Mouse (Mus musculus) activated CD4-positive, CD25-positive, alpha-beta regulatory T cell, adult 4 months (primary cell): ENCODE data around the gene Btbd1. TPM values are rescaled to one million over a fixed set of nuclear protein-coding genes. Genes with fewer than 3 reads are reported as not detected.
A peak's percentile ranks its signal among the peaks of the same experiment; 100 is the strongest.

Source experiments
- ATAC-seq: one replicate; pipeline ENCODE4 v1.8.0; 2017
- polyA plus RNA-seq, 2 experiments: library from polyadenylated mRNA; unstranded; fragments of 100-300 nt; shearing (Covaris generic); gene quantifications; one replicate each; pipeline ENCODE4 v1.2.1; 2017

Btbd1 gene
- polyA plus RNA-seq, result 10 to 100 TPM; 13.4 to 23.6 TPM

- ATAC-seq, result peak; percentile 82
Observed at GRCm38 (mm10) chr7:81829379-81829894, at the start of gene Btbd1. TSS of gene Btbd1 (minus strand) at chr7:81829431.

- no peak for ATAC-seq
Observed at GRCm38 (mm10) chr7:81875372-81875771, 46.1 kb upstream of the Btbd1 start.

- no peak for ATAC-seq
Observed at GRCm38 (mm10) chr7:81874636-81875035, 45.4 kb upstream of the Btbd1 start.

GRCm38 (mm10) chr7:81873807-81874206 lies 44.6 kb upstream of the Btbd1 start:
- ATAC-seq, result no peak

GRCm38 (mm10) chr7:81872493-81873013 lies 43.3 kb upstream of the Btbd1 start:
- no peak for ATAC-seq

GRCm38 (mm10) chr7:81868158-81868557 lies 38.9 kb upstream of the Btbd1 start:
- ATAC-seq, result peak; percentile 55

GRCm38 (mm10) chr7:81867231-81867930 lies 38.1 kb upstream of the Btbd1 start:
- ATAC-seq, result no peak

- ATAC-seq, result no peak
Observed at GRCm38 (mm10) chr7:81865937-81866336, 36.7 kb upstream of the Btbd1 start.

GRCm38 (mm10) chr7:81864552-81864951 lies 35.3 kb upstream of the Btbd1 start:
- ATAC-seq, result no peak

- ATAC-seq, result peak; percentile 93
Observed at GRCm38 (mm10) chr7:81862587-81863583, 33.7 kb upstream of the Btbd1 start.

- ATAC-seq, result no peak
Observed at GRCm38 (mm10) chr7:81861921-81862320, 32.7 kb upstream of the Btbd1 start.

GRCm38 (mm10) chr7:81861461-81861860 lies 32.2 kb upstream of the Btbd1 start:
- no peak for ATAC-seq

- ATAC-seq, result no peak
Observed at GRCm38 (mm10) chr7:81860996-81861395, 31.8 kb upstream of the Btbd1 start.

GRCm38 (mm10) chr7:81860071-81860470 lies 30.8 kb upstream of the Btbd1 start:
- no peak for ATAC-seq

GRCm38 (mm10) chr7:81858968-81859721 lies 29.9 kb upstream of the Btbd1 start, which contains the start of gene Tm6sf1:
TSS of gene Tm6sf1 (plus strand) at chr7:81859001.
- no peak for ATAC-seq

- no peak for ATAC-seq
Observed at GRCm38 (mm10) chr7:81858236-81858635, 29.0 kb upstream of the Btbd1 start.

GRCm38 (mm10) chr7:81856221-81856620 lies 27.0 kb upstream of the Btbd1 start:
- ATAC-seq, result no peak

GRCm38 (mm10) chr7:81855694-81856093 lies 26.5 kb upstream of the Btbd1 start, which contains the start of gene Gm10160:
TSS of gene Gm10160 (minus strand) at chr7:81855794.
- ATAC-seq, result no peak

GRCm38 (mm10) chr7:81854568-81855307 lies 25.5 kb upstream of the Btbd1 start:
- ATAC-seq, result peak; percentile 67

GRCm38 (mm10) chr7:81851706-81852105 lies 22.5 kb upstream of the Btbd1 start:
- ATAC-seq, result no peak

GRCm38 (mm10) chr7:81850171-81850570 lies 20.9 kb upstream of the Btbd1 start:
- ATAC-seq, result no peak
